Mouse (Mus musculus) neutrophil, adult 5-6 weeks (primary cell): Measurements from ENCODE around the gene Ms4a10. TPM values are rescaled to one million over a fixed set of nuclear protein-coding genes. Genes with fewer than 3 reads are reported as not detected.
A peak's percentile ranks its signal among the peaks of the same experiment; 100 is the strongest.

Experiments used
- ATAC-seq: fragments of 151-379, 151-347 bp; 2 replicates; pipeline ENCODE4 v1.8.0; 2017; ENCODE audit warnings: mild to moderate bottlenecking, moderate TSS enrichment; ENCODE audit not compliant: insufficient number of reproducible peaks, poor library complexity, low FRiP score, severe bottlenecking; ENCODE audit errors: extremely low read depth
- total RNA-seq: library from RNA; stranded (forward); fragments of 200-1000 nt; gene quantifications from 2 replicates; pipeline ENCODE4 v1.2.3, GENCODE M21; 2017

Gene Ms4a10
- total RNA-seq: not detected in 2 replicates

DNA sequence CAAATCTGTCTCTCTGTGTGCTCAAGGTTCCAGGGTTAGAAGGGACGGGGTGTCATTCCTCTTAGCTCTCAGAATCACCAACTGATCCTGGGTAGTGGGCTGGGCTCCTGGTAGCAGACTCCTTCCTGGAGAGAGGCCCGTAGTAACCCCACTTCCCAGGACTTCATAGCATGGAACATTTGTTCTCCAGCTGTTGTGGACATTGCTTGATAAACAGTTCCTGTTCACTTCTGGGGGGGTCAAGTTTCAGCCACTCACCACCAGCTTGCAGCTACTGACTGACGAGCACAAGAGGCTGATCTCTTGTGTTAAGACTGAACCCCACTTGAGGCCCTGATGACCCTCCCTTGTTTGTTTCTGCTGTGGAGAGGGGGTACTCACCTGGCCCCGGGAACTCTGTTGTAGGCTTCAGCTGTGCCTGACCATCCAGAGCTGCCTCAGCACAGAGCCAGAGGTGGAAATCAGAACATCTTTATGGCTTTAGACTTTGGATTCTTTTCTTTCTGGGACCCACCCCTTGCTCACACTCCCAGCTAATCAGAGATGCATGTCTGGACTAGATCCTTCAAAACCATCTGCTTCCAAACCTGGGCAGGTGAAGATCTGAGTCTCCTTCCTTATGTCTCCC lies at the start of gene Ms4a10:
Gene Ms4a10, minus strand, starts transcription at position 433 of the 628 bp plus-strand sequence.
- ATAC-seq: no peak

- ATAC-seq: no peak
Observed at GRCm38 (mm10) chr19:11022382-11022781, 47.9 kb upstream of the Ms4a10 start.

GRCm38 (mm10) chr19:11017891-11018290 lies 43.4 kb upstream of the Ms4a10 start, which contains the start of gene Ms4a18:
TSS of gene Ms4a18 (minus strand) at chr19:11018031.
- no peak for ATAC-seq

- ATAC-seq: no peak
Observed at GRCm38 (mm10) chr19:11017251-11017650, 42.8 kb upstream of the Ms4a10 start.

- no peak for ATAC-seq
Observed at GRCm38 (mm10) chr19:11015998-11016397, 41.5 kb upstream of the Ms4a10 start.

- ATAC-seq: no peak
Observed at GRCm38 (mm10) chr19:11015468-11015867, 41.0 kb upstream of the Ms4a10 start.

DNA sequence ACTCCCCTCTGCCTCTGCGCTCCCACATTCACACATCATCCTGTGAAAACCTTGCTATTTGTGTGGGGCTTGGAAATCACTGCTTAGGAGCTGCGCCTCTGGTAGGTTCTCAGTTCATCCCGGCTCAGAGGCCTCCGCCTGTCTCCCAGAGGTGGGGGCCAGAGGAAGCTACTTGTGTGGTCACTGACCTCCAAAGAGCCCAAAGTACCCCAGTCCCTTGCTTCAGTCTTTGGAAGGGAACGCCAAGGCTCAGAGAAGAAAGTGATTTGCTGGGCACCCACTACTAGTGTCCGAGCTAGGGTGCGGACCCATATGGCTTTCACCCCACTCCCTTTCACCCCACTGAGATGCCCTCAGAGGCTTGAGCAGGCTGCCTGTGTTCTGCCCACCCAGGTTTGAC lies 18.7 kb upstream of the Ms4a10 start, which contains the start of gene Ms4a15:
Gene Ms4a15, minus strand, starts transcription at position 101 of the 400 bp plus-strand sequence.
- no peak for ATAC-seq

DNA sequence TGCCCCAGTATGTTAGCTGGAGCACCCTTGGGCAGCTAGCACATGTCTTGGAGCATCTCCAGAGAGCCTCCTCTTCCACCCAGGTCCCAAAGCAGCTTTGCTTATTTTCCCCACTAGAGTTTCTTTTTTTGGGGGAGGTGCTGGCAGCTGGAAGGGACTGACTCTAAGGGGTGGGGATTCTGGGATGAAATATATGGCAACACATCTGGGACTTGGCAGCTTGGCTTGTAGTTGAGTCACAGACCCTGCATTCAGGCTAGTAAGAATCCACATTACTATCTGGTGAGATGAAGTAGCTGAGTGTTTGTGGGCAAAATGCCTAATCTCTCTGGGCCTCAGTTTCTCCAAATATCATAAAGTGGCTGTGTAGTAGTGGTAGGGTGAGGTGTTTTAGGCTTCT lies 17.4 kb upstream of the Ms4a10 start:
- ATAC-seq: no peak

- no peak for ATAC-seq
Observed at GRCm38 (mm10) chr19:10990751-10991150, 16.3 kb upstream of the Ms4a10 start.

GRCm38 (mm10) chr19:10988563-10988962 lies 14.1 kb upstream of the Ms4a10 start:
- ATAC-seq: no peak

GRCm38 (mm10) chr19:10985889-10986288 lies 11.4 kb upstream of the Ms4a10 start:
- no peak for ATAC-seq

DNA sequence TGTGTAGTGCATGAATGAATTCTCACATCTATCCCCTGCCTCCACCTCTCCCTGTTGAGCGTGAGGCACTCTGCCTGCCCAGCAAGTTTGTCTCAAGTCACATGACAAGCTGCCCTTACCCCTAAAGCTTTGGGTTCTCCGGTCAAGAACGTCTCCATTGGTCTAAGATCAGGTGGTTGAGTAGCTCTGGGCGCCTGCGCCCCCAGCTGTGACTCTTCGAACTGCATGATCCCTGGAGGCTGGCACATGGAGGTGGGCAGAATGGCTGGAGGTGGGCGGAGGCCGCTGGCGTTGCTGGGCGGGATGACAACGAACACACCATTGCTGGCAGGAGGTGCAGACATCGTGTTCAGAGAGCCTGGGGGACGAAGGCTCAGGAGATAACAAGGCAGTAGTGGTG lies 10.1 kb upstream of the Ms4a10 start:
- no peak for ATAC-seq

DNA sequence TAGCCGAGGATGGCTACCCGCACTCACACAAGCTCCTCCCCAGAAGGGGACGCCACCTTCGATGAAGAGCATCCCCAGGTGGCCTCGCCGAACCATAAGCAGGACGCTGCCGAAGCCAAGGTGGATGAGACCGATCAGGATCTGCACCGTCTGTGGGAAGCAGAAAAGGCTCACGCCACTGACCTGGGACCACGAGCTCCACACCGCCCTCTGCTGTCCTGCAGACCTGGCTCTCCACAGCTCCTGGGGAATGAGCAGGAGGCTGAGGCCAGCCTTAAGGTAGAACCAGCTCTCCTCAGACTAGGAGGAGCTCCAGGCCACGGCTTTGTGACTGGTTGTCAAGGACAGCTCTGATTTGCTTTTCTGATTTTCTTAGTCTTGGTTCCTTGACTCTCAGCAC lies 8.7 kb upstream of the Ms4a10 start:
- no peak for ATAC-seq

GRCm38 (mm10) chr19:10980210-10980609 lies 5.7 kb upstream of the Ms4a10 start:
- ATAC-seq: no peak

- peak; percentile 94 for ATAC-seq
Observed at GRCm38 (mm10) chr19:10979184-10980168, 5.0 kb upstream of the Ms4a10 start.

GRCm38 (mm10) chr19:10976318-10976717 lies 1.8 kb upstream of the Ms4a10 start:
- ATAC-seq: no peak

DNA sequence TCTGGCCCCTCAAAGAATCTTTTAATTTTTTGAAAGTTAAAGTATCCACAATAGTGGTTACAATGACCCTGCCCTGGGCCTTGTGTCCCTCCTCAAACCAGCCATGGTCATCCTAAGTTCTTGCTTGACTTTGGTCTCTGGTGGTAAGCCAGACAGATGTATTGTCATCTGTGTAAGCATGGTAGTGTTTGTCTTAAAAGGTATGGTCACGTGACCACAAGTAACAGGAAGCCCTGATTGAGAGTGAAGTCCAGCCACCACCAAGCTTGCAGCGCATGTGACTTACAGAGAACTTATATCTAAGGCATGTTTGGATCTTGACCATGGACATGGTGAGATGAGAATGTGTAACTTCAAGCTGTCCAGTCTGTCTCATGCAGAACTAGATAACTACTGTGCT lies 717 bp upstream of the Ms4a10 start:
- no peak for ATAC-seq

DNA sequence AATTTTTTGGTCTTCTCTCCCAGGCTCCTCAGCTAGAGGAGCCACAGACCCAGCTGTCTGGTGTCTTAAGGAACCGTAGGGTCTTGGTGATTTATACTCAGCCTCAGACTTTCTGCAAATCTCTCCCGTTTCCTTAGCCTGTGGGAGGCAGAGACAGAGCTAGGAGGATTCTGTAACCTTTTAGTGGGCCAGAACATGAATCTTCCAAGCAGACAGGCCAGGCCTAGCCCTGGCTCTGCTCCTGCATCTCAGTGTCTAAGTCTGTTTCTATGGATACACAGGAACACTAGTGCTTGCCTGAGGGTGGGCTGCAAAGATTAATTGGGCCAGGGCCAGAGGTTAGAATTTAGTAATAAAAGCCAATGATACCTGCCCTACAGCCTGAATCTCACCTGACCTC lies 1.3 kb downstream of the Ms4a10 start:
- ATAC-seq: no peak

DNA sequence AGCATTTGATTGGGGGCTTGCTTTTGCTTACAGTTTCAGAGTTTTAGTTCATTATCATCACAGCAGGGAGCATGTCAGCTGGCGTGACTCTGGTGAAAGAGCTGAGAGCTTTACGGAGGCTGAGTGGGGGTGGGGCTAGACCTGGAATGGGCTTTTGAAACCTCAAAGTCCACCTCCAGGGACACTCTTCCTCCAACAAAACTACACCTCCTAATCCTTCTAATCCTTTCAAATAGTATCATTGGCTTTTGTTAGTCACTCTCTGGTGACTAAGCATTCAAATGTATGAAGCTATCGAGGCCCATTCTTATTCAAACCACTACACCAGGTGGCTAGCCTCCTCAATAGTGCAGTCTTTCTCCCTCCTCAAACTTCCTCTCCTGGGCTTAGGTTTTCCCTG lies 1.8 kb downstream of the Ms4a10 start:
- ATAC-seq: no peak

GRCm38 (mm10) chr19:10970457-10970856 lies 4.0 kb downstream of the Ms4a10 start:
- ATAC-seq: no peak
